Mouse (Mus musculus): ENCODE measurements around the gene Khdrbs1. TPM values are rescaled to one million over a fixed set of nuclear protein-coding genes. Genes with fewer than 3 reads are reported as not detected.
"Not testable (repeated sequence)": the region's sequence is repeated elsewhere in the genome, so short reads cannot be mapped to it uniquely, and the experiment has no call there.

The Khdrbs1 gene
- 102 and 120 TPM in 2 replicates for total RNA-seq (2017)

DNA sequence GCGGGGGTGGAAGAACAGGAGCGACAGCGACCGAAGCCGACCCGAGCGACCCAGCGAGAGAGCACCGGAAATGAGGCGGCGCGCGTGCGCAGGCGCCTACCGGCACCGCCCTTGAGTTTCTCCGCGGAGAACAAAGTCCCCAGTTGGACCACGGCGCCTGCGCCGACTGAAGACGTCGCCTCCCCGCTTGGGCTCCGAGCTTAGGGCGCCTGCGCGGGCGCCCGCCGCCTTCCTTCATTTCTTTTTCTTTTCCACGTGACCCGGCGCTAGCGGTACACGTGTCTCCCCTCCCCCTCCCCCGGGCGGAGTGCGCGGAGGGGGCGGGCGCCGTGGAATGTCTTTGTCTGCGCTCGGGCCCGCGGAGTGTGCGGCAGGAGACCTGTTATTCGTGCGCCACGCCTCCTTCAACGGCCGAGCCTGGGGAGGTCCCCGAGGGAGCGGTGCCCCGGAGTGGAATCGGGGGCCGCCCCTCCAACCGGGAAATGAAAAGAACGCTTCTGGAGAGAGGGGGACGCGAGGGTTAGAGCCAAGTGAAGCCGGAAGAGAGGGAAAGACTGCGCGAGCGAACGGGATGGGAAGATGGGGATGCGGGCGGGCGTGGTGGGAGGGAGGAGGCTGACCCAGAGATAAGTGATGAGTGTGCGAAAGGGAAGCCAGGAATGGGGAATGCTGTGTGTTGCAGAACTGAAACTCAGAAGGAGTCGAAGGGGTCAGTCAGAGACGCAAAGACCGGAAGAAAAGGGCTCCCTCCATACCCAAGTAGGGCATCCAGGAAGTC lies at the start of gene Khdrbs1:
Khdrbs1 (minus strand) TSS at position 72 of the 778 bp plus-strand sequence.
- ATAC-seq (replicated peaks; ENCODE audit: low read depth, poor library complexity, severe bottlenecking) = peak; percentile 82

DNA sequence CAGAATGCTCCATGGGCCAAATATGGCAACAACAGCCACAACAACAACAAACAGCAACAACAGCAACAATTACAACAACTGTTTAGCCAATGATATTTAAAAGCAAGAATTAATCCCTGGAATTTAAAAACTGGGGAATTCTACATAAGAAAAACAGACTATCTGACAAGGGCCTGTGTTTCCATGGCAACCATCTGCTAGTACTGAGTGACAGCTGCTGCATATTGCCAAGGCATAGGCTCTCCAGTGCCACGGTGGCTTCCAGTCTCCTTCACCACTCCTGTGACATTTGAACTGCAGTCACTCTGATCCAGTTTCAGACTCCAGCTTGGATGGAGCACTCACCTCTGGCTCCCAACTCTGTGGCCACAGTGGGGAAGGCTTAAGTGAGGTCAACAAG lies 49.3 kb upstream of the Khdrbs1 start:
- ATAC-seq (replicated peaks; ENCODE audit: low read depth, poor library complexity, severe bottlenecking) = no peak

DNA sequence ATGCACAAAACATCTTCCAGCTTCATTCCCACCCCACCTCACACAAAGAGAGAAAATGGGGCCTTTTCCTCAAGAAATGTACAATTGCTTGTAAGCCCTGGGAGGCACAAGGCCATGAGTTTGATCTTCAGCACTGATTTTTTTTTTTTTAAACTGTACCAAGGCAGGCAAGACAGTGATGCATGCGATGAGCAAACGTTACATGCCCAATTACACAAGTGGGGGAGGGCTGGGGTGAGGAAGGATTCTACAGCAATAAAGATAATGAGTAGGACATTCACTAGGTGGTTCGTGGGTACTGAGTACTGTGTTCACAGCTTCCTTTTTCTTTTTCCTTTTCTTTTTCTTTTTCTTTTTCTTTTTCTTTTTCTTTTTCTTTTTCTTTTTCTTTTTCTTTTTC lies 48.4 kb upstream of the Khdrbs1 start:
- no peak for ATAC-seq (replicated peaks; ENCODE audit: low read depth, poor library complexity, severe bottlenecking)

DNA sequence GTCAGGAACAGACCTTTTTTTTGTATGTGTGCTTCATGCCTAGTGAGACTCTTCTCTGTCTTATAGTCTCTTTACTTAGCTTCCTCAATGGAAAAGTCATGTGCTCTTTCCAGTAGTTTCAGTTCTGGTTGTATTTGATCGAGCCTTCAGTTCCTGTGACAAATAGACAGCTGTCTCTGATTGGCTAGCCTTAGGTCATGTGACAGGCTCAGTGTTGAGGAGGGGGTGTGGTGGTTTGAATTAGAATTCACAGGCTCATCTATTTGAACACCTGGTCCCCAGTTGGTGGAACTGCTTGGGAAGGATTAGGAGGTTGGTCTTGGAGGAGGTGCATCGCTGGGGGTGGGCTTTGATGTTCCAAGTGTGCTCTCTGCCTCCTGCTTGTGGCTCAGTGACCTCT lies 47.5 kb upstream of the Khdrbs1 start:
- no peak for ATAC-seq (replicated peaks; ENCODE audit: low read depth, poor library complexity, severe bottlenecking)

DNA sequence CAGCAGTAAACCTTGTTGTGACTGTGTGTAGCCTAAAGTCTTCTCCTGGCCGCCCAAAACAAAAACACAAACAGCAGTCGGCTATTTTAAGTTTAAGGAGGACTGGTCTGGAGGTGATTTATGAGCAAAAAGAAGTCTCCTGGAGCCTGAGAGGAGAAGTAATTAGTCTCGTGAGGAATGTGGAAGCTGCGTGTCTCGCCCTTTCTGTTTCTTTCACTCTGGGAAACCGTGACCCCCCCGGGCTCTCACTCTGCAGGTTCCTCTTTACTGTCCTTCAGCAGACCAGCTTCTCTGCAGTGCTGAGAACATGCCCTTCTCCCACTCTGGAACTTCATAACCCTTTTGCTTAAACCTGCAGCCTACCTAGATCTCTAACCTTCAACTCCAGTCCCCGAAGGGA lies 46.6 kb upstream of the Khdrbs1 start:
- ATAC-seq (replicated peaks; ENCODE audit: low read depth, poor library complexity, severe bottlenecking) = peak; percentile 60

DNA sequence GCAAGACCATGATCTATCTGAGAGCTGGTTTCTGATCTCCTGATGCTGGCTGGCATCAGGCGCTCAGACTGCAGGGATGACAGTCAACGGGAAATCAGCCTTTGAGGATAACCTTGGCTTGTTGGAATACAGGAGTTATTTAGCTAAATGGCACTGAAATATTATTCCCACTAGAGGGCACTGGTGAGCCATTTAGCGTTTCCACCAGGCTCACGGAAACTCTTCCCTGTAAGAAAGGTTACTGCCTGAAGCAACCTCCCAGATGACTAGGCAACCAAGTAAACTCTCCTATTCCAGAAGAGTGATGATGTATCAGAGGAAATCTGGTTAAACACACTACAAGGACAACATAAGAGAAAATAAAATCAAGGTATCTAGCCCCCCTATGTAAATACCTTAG lies 43.1 kb upstream of the Khdrbs1 start:
- ATAC-seq (replicated peaks; ENCODE audit: low read depth, poor library complexity, severe bottlenecking) = peak; percentile 69

DNA sequence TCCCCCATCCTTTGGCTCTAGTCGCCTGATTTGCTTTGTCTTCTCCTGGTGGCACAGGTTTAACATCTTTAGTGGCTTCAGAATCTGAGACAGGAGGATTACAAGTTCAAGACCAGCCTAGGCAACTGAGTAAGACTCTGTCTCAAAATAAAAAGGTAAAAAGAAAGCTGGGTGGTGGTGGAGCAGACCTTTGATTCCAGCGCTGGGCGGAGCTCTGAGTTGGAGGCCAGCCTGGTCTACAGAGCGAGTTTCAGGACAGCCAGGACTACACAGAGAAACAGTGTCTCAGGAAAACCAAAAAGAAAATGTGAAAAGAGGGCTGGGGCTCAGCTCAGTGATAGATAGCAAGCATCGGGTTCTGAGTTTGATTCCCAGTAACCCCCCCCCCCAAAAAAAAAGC lies 41.4 kb upstream of the Khdrbs1 start:
- no peak for ATAC-seq (replicated peaks; ENCODE audit: low read depth, poor library complexity, severe bottlenecking)

DNA sequence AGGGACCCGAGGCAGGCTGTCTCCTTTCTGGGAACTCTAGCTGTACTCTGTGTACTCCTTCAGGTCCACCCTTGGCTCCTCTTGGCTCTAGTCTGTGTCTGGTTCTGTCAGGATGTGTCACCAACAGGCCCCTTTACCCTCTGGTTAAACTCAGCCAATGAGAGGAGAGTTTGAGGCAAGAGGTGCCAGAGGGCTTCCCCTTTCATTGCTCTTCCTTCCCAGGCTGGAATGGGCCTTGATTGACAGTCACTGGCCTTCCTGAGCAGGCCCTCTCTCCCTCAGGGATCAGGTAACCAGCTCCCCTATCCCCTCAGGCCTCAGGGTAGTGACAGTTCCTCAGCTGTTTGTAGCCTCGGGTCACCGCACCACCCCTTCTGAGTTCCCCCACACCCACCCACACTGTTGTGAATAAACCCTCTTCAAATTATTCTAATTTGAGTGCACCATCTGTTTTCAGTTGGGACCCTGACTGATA lies 40.8 kb upstream of the Khdrbs1 start:
- ATAC-seq (replicated peaks; ENCODE audit: low read depth, poor library complexity, severe bottlenecking) = peak; percentile 24

DNA sequence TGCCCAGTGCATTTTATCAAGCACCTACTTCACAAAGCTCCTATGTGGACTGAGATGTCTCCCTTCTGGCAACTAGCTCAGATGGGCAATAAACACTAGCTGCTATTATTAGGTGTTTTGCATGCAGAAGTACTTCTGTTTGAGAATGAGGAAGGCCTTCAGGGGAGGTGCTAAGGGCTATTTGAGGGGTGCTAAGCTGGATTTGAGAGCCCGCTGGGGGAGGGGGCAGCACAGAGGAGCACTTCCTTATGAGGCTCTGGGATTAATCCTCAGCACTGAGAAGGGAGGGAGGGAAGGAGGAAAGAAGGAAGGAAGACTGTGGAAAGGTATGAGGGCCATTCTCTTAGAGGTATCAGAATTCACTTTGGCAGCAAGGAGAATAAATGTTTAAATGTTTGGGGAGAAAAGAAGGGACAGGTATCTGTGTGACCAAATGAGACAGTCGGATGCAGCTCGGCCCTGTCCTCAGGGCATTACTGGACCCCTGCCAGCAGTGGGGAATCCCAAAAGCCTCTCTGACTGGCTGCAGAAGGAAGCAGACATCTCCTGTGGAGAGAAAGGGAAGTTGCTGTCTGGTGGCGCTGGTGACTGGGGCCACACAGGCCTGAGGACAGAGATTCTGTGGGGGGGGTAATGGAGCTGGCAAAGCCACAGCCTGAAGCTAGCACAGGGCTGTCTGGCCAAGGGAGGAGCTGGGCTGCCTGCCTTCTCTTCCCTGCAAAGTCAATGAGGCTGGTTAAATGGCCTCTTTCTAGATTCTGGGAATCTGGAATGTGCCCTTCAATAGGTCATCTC lies 40.0 kb upstream of the Khdrbs1 start:
- peak; percentile 90 for ATAC-seq (replicated peaks; ENCODE audit: low read depth, poor library complexity, severe bottlenecking)

DNA sequence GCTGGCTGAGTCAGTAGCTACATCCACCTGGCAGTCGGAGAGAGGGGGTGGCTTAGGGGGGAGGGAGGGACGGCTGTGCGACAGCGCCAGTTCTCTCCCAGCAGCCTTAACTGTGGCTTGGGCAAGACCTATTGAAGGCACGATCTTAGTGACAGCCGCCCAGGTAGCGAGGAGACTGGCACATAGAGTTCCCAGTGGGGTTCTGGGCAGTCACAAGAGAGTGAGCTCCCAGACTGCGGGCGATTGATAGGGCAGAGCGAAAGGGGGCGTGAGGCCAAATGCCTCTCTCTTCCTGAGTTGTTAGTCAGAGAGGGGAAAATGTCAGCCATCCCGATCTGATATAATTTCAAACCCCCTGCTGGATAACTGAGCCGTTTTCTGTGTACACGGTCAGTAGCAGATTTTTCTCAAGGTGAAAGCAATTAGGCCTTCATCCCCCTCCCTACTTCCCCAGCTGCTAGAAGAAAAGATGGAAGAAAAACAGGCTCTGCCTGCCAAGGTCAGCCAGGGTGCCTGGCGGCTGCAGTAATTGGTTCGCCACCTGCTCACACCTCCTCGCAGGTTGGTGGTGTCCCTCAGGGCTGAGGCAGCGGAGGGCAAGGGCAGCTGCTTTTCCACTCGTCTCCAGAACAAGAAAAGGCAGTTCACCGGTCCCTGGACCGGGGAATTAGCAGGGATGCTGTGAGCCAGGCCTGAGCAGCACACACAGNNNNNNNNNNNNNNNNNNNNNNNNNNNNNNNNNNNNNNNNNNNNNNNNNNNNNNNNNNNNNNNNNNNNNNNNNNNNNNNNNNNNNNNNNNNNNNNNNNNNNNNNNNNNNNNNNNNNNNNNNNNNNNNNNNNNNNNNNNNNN lies 29.8 kb upstream of the Khdrbs1 start:
- ATAC-seq (replicated peaks; ENCODE audit: low read depth, poor library complexity, severe bottlenecking) = peak; percentile 42

DNA sequence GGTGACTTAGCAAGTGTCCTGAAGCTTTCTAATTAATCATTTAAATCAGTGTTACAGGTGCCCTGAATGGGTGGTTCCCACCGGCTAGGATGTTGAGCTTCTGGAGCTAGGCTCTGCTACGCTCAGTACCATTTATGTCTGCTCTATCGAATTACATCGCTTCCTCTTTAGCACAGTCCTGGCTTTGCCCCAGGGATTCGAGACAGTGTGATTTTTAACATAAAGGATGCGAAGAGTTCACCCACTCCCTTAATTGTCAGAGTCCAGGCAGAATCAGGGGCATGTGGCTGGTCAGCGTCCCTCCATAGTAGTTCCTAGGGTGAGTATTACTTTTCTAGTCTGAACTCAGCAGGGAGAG lies 29.2 kb upstream of the Khdrbs1 start:
- no peak for ATAC-seq (replicated peaks; ENCODE audit: low read depth, poor library complexity, severe bottlenecking)

DNA sequence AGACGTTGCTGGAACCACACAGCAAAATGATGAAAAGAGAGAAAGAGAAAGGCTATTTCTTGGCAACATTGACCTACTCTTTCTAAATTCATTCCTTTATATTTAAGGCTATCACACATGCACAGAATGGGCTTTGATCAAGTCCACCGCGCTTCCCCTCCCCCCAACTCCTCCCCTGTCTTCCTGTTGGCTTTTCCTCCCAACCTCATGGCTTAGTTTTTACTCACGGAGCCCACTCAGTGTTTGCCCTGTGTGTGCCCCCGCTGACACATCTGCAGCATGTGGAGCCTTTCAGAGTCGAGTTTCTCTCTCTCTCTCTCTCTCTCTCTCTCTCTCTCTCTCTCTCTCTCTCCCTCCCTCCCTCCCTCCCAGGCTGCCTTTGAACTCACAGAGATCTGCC lies 28.5 kb upstream of the Khdrbs1 start:
- no peak for ATAC-seq (replicated peaks; ENCODE audit: low read depth, poor library complexity, severe bottlenecking)

DNA sequence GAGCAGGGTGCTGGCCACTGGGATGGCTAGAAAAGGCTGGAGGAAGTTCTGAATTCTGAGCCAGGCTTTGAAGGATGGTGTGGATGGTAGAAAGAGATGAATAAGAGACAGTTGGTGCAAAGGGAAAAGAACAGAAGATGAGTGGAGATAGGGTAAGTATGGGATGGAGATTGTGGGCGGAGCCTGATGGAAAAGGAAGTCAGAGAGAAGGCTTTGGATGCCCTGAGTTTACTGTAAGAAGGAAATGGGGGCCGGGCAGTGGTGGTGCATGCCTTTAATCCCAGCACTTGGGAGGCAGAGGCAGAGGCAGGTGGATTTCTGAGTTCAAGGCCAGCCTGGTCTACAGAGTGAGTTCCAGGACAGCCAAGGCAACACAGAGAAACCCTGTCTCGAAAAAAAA lies 26.6 kb upstream of the Khdrbs1 start:
- ATAC-seq (replicated peaks; ENCODE audit: low read depth, poor library complexity, severe bottlenecking) = not testable (repeated sequence)

DNA sequence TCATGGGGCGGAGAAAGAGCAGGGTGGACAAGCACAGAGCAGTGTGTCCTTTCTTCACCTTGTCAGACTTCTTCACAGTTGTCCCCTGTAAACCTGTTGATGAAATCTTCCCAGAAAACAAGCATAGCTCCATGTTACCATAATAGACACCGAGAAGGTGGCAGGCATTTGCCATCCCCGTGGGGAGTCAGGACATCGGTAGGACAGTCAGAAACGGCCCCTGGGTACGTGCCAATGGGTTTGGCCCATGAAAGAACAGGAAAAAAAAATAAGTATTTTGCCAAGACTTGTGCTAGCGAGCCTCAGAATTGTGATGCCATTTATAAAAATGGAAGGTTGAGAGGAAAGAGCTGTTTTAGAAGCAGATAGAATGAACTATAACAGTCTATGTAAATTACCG lies 25.7 kb upstream of the Khdrbs1 start:
- no peak for ATAC-seq (replicated peaks; ENCODE audit: low read depth, poor library complexity, severe bottlenecking)

DNA sequence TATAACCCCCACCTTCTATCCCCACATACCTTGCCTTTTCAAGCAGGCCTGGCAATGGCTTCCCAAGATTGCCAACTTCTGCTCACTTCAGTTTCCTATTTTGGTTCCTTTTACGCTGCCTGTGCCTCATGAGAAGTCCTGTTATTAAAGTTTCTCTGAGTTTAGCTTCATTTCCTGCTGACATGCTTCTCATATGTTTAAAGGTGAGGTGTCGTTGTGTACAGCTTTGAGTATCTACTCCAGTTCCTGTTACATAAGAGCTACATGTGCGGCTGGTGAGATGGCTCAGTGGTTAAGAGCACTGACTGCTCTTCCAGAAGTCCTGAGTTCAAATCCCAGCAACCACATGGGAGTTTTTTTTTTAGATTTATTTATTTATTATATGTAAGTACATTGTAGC lies 23.2 kb upstream of the Khdrbs1 start:
- ATAC-seq (replicated peaks; ENCODE audit: low read depth, poor library complexity, severe bottlenecking) = no peak

DNA sequence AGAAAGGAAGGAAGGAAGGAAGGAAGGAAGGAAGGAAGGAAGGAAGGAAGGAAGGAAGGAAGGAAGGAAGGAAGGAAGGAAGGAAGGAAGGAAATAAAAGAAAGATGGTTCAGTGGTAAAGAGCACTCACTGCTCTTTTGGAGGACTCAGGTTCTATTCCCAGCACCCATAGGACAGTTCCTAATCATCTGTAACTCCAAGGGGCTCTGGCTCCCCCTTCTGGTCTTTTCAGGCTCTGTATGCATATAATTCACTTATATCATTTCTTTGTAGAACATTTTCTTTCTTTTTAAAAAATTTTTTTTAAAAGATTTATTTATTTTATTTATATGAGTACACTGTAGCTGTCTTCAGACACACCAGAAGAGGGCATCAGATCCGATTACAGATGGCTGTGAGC lies 20.4 kb upstream of the Khdrbs1 start:
- ATAC-seq (replicated peaks; ENCODE audit: low read depth, poor library complexity, severe bottlenecking) = not testable (repeated sequence)

DNA sequence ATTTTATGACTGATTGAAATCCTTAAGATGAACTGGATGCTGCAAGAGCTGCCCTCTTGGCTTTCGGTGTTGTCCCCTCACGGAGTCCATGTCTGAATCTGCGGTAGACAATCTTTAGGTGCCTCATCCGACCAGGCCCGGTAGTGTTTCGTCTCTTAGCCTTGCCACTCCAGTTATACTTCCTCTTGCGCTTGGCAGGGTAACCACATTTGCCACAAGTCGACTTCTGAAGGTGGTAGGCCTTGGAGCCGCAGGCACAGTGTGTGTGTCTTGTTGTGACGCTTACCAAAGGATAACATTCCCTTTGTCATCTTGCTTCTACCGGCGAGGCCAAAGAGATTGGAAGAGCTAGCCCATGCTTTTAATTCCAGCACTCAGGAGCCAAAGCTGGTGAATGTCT lies 19.5 kb upstream of the Khdrbs1 start:
- ATAC-seq (replicated peaks; ENCODE audit: low read depth, poor library complexity, severe bottlenecking) = peak; percentile 94

DNA sequence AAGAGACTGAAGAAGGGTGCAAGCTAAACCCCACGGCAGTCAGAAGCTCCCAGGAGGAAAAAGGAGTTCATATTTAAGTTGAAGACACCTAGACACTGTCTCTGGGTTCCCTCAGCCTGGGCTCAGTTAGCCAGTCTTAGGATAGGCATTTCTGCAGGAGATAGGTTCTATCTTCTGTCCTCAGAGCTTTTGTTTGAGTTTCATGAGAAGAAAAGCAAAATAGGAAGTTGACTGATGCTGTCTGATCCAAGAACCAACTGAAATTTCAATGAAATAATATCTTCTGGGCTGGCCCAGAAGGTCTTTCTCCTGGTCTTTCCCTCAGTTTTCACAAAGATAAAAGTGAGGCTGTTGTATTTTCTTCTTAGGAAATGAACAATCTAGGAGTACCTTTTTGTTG lies 13.4 kb upstream of the Khdrbs1 start:
- no peak for ATAC-seq (replicated peaks; ENCODE audit: low read depth, poor library complexity, severe bottlenecking)

DNA sequence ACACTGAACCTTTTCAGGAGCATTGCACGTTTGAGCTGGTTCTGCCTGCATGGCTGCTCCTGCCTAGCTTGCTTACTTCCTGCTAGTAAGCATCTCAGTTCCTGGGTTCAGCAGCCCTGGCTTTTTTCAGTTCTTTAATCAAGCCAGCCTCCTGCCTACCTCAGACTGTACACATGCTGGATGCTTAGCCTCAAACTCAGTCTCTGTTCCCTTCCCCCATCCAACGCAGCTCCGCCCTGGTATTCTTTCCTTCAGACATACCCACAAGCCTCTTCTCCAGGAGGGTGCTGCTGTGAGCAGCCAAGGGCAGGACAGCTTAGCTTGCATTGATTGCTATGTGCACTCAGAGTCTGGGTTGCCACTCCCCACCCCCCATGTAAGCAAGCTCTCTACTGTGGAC lies 12.6 kb upstream of the Khdrbs1 start:
- peak; percentile 63 for ATAC-seq (replicated peaks; ENCODE audit: low read depth, poor library complexity, severe bottlenecking)

DNA sequence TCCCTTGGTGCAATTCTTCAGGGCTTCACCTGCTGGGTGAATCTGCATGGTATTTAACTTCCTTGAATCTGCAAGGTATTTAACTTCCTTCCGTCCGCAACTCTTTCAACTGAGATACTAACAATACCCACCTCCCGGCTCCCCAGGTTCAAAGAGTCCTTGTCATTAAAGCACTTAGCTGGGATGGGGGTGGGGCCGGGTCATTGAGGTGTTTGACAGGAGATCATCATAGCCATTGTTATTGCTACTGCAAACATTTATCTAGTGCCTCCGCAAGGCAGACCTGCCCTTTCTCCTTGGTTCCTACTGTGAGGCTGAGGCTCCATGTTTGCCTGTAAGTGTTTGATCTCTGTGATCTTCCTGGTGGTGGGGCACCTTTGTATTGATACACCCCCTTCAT lies 8.3 kb upstream of the Khdrbs1 start:
- no peak for ATAC-seq (replicated peaks; ENCODE audit: low read depth, poor library complexity, severe bottlenecking)

DNA sequence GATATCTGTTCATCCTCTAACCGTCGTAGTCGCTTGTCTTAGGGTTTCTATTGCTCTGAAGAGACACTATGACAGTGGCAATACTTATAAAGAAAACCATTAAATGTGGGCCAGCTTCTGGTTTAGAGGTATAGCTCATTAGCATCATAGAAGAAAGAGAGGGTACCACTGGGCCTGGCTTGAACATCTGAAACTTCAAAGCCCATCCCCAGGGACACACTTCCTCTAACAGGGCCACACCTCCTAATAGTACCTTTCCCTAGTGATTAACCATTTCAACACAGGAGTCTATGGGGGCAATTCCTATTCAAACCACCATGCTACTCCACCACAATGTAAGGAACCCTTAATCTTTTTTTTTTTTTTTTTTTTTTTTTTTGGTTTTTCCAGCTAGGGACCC lies 4.5 kb upstream of the Khdrbs1 start:
- ATAC-seq (replicated peaks; ENCODE audit: low read depth, poor library complexity, severe bottlenecking) = no peak

All from common myeloid progenitor, adult 5-6 weeks (primary cell).